Mouse (Mus musculus): ENCODE measurements around the gene Rgs8. TPM values are rescaled to one million over a fixed set of nuclear protein-coding genes. Genes with fewer than 3 reads are reported as not detected.

The Rgs8 gene
- total and polyA plus RNA-seq, 3 experiments: not detected

GRCm38 (mm10) chr1:153672698-153673097, 19.9 kb downstream of the Rgs8 start:
- in situ Hi-C loops (cut with MboI; ENCODE audit: low pct_ligation_motif_present, low pct_unique_long_range_greater_than_20kb, low sequenced_read_pairs): no loop called here
- H3K4me2 ChIP-seq (ENCODE audit: insufficient read depth, low read depth, poor library complexity, severe bottlenecking): no peak overlapping the region

GRCm38 (mm10) chr1:153673900-153674299, 21.1 kb downstream of the Rgs8 start:
- no peaks in the 10 kb centered on the region for H3K79me2 ChIP-seq (replicated peaks; ENCODE audit: control insufficient read depth, extremely low read depth, insufficient read depth, poor library complexity, severe bottlenecking)
- no peak overlapping the region for H3K27ac ChIP-seq (ENCODE audit: insufficient read depth, low read depth)
- no peak overlapping the region for H3K9ac ChIP-seq (ENCODE audit: insufficient read depth, low read depth)
- no peaks in the 10 kb centered on the region for H3K36me3 ChIP-seq (replicated peaks in 1 of 2; ENCODE audit: control insufficient read depth in 1 of 2, insufficient read depth in 1 of 2, low read length in 1 of 2)
- no peak overlapping the region for H3K4me3 ChIP-seq (replicated peaks in 1 of 3; ENCODE audit: low read depth in 2 of 3, low read length in 2 of 3, poor library complexity in 1 of 3)
- no peak overlapping the region for H3K4me2 ChIP-seq (ENCODE audit: insufficient read depth, low read depth, poor library complexity, severe bottlenecking)
- in situ Hi-C loops (cut with MboI; ENCODE audit: low pct_ligation_motif_present, low pct_unique_long_range_greater_than_20kb, low sequenced_read_pairs): no loop called here
- peaks cover 12% of the 10 kb centered on the region for H3K27me3 ChIP-seq (replicated peaks)
- TF ChIP-seq KAT2A (IDR thresholded peaks at IDR 0.05; ENCODE audit: insufficient replicate concordance, low read length): no peak
- no peak for TF ChIP-seq ZNF384 (IDR thresholded peaks at IDR 0.05; ENCODE audit: low read depth, low read length)
- peaks cover 0 to 15% of the 10 kb centered on the region in 2 experiments; a peak in 2 of 4 replicates for H3K4me1 ChIP-seq (ENCODE audit: control insufficient read depth in 1 of 2, insufficient read depth in 2 of 2)
- no peaks in the 10 kb centered on the region for H3K9me3 ChIP-seq (replicated peaks; ENCODE audit: low read length)
- dilution Hi-C loops (cut with MboI; ENCODE audit: extremely low pct_ligation_motif_present, extremely low pct_unique_long_range_greater_than_20kb, low sequenced_read_pairs): no loop called here
- no peak for DNase-seq (ENCODE audit: extremely low read depth)

More at GRCm38 (mm10) chr1:153672698-153673097, 19.9 kb downstream of the Rgs8 start:
- H3K36me3 ChIP-seq (replicated peaks in 1 of 2; ENCODE audit: control insufficient read depth in 1 of 2, insufficient read depth in 1 of 2, low read length in 1 of 2): no peaks in the 10 kb centered on the region
- no peak overlapping the region for H3K4me3 ChIP-seq (replicated peaks in 1 of 3; ENCODE audit: low read depth in 2 of 3, low read length in 2 of 3, poor library complexity in 1 of 3)
- H3K27me3 ChIP-seq (replicated peaks): peaks cover 14% of the 10 kb centered on the region
- peaks cover 0 to 11% of the 10 kb centered on the region in 2 experiments; a peak in 2 of 4 replicates for H3K4me1 ChIP-seq (ENCODE audit: control insufficient read depth in 1 of 2, insufficient read depth in 2 of 2)
- TF ChIP-seq RCOR1 (conservative IDR thresholded peaks at IDR 0.05; ENCODE audit: low read depth, low read length) (no peak), POLR2A (IDR thresholded peaks at IDR 0.05; ENCODE audit: low read depth, low read length) (no peak)
- no peak overlapping the region for H3K27ac ChIP-seq (ENCODE audit: insufficient read depth, low read depth)
- H3K79me2 ChIP-seq (replicated peaks; ENCODE audit: control insufficient read depth, extremely low read depth, insufficient read depth, poor library complexity, severe bottlenecking): no peaks in the 10 kb centered on the region
- H3K9ac ChIP-seq (ENCODE audit: insufficient read depth, low read depth): no peak overlapping the region
- dilution Hi-C loops (cut with MboI; ENCODE audit: extremely low pct_ligation_motif_present, extremely low pct_unique_long_range_greater_than_20kb, low sequenced_read_pairs): no loop called here
- DNase-seq (ENCODE audit: extremely low read depth): no peak
- no peaks in the 10 kb centered on the region for H3K9me3 ChIP-seq (replicated peaks; ENCODE audit: low read length)

GRCm38 (mm10) chr1:153675591-153675990, 22.8 kb downstream of the Rgs8 start:
- no peak overlapping the region for H3K4me2 ChIP-seq (ENCODE audit: insufficient read depth, low read depth, poor library complexity, severe bottlenecking)
- in situ Hi-C loops (cut with MboI; ENCODE audit: low pct_ligation_motif_present, low pct_unique_long_range_greater_than_20kb, low sequenced_read_pairs): no loop called here
- peak; percentile 8 for DNase-seq (ENCODE audit: extremely low read depth)

More at GRCm38 (mm10) chr1:153675591-153675990, 22.8 kb downstream of the Rgs8 start:
- TF ChIP-seq NRF1 (IDR thresholded peaks at IDR 0.05; ENCODE audit: low read depth, low read length) (no peak), CTCF (conservative IDR thresholded peaks at IDR 0.05 in 1 of 2, IDR thresholded peaks at IDR 0.05 in 1 of 2; ENCODE audit: low read depth in 2 of 2, low read length in 2 of 2) (peak in 1 of 2 experiments; percentile 57; a peak in 2 of 4 replicates), POLR2A (IDR thresholded peaks at IDR 0.05; ENCODE audit: low read depth, low read length) (no peak), BHLHE40 (IDR thresholded peaks at IDR 0.05; ENCODE audit: low read depth, low read length) (no peak), ELF1 (IDR thresholded peaks at IDR 0.05; ENCODE audit: low read depth, low read length) (no peak), MXI1 (IDR thresholded peaks at IDR 0.05; ENCODE audit: low read depth, low read length) (no peak), MAZ (IDR thresholded peaks at IDR 0.05; ENCODE audit: low read depth, low read length) (no peak), JUN (IDR thresholded peaks at IDR 0.05; ENCODE audit: insufficient read depth, low read depth, low read length) (no peak), SMC3 (IDR thresholded peaks at IDR 0.05; ENCODE audit: low read depth, low read length) (peak; percentile 59), ZC3H11A (IDR thresholded peaks at IDR 0.05; ENCODE audit: low read depth, low read length) (0 out of 2 replicates have a peak, but pooled peaks have one; percentile 15), POLR2AphosphoS2 (IDR thresholded peaks at IDR 0.05; ENCODE audit: low read depth, low read length) (no peak), MEF2A (IDR thresholded peaks at IDR 0.05; ENCODE audit: borderline replicate concordance, low read depth, low read length) (no peak), CHD2 (IDR thresholded peaks at IDR 0.05; ENCODE audit: low read length) (no peak), ZNF384 (IDR thresholded peaks at IDR 0.05; ENCODE audit: low read depth, low read length) (no peak), MAX (IDR thresholded peaks at IDR 0.05; ENCODE audit: low read length) (no peak), UBTF (IDR thresholded peaks at IDR 0.05; ENCODE audit: low read depth, low read length) (no peak), HCFC1 (IDR thresholded peaks at IDR 0.05; ENCODE audit: low read depth, low read length) (no peak), RCOR1 (conservative IDR thresholded peaks at IDR 0.05; ENCODE audit: low read depth, low read length) (no peak), E2F4 (IDR thresholded peaks at IDR 0.05; ENCODE audit: insufficient replicate concordance, low read depth, low read length) (no peak), RAD21 (IDR thresholded peaks at IDR 0.05; ENCODE audit: low read depth, low read length) (peak; percentile 60), ZMIZ1 (IDR thresholded peaks at IDR 0.05; ENCODE audit: low read depth, low read length) (no peak)
- Histone ChIP-seq H3K27ac (ENCODE audit: insufficient read depth, low read depth) (no peak overlapping the region), H3K4me1 (ENCODE audit: control insufficient read depth in 1 of 2, insufficient read depth in 2 of 2) (peaks cover 3 to 18% of the 10 kb centered on the region in 2 experiments), H3K79me2 (replicated peaks; ENCODE audit: control insufficient read depth, extremely low read depth, insufficient read depth, poor library complexity, severe bottlenecking) (no peaks in the 10 kb centered on the region), H3K9ac (ENCODE audit: insufficient read depth, low read depth) (no peak overlapping the region), H3K4me3 (replicated peaks in 1 of 3; ENCODE audit: low read depth in 2 of 3, low read length in 2 of 3, poor library complexity in 1 of 3) (no peak overlapping the region), H3K9me3 (replicated peaks; ENCODE audit: low read length) (no peaks in the 10 kb centered on the region), H3K27me3 (replicated peaks) (no peaks in the 10 kb centered on the region), H3K36me3 (replicated peaks in 1 of 2; ENCODE audit: control insufficient read depth in 1 of 2, insufficient read depth in 1 of 2, low read length in 1 of 2) (no peaks in the 10 kb centered on the region)
- dilution Hi-C loops (cut with MboI; ENCODE audit: extremely low pct_ligation_motif_present, extremely low pct_unique_long_range_greater_than_20kb, low sequenced_read_pairs): no loop called here
